Mouse (Mus musculus): ENCODE measurements at regions not wholly inside any gene's neighbourhood (a gene's known extent, or its start where the extent isn't known, plus 50 kb on each side); places are given as distances from the start of the nearest gene placed in this dataset.

DNA sequence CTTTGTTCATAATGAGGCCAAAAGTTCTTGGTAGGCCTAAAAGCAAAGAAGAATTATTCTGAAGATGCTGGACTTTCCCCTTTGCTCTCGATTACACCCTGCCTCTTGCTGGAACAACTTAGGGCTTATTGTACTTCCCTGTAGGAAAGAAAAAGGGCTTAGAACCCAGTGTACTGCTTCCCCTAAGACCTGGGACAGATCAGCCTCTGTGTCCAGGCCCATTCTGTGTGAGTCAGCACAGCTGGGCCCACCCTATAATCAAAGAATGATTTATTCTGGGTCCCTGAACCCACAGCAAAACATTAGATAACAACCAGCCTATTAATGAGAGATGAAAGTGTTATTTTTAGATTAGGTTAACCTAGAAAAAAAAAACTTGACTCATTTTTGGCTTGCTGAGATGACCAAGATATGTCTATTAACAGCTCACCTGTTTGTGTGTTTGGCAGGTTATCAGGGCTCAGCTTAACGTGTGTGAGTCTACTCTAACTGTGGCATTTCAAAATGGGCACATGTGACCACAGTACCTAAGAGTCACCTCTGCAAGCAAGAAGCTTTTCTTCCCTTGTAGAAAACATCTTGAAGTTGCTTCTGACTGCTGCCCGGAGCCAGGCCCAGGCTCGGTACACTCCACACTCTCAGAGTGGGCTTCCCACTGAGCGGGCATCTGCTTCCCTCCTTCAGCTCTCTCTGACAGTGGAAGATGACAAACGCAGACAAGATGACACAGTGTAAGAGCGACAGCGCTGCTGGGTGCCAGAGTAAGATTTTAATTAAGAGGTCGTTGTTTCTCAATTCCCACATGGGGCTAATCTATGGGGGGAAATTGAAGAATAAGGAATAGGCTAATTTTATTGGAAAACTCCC lies 115.9 kb upstream of the Foxq1 start:
- TF ChIP-seq POLR2A (IDR thresholded peaks at IDR 0.05; ENCODE audit: insufficient read depth, low read depth, low read length) (no peak), CTCF (IDR thresholded peaks at IDR 0.05) (no peak), EP300 (IDR thresholded peaks at IDR 0.05; ENCODE audit: insufficient read depth, low read depth, low read length) (no peak)

Measured in heart, adult 2 months (tissue).